Mouse (Mus musculus): ENCODE data around the gene Mpp6.

- no peak for TF ChIP-seq CTCF (conservative IDR thresholded peaks at IDR 0.05; ENCODE audit: low read length)
- no peak for TF ChIP-seq POU5F1 (IDR thresholded peaks at IDR 0.05; ENCODE audit: borderline replicate concordance, low read length)
These were observed 59.7 kb downstream of the Mpp6 start for GRCm38 (mm10) chr6:50169771-50170170.
